Mouse (Mus musculus) spleen, adult 12 weeks (tissue): ENCODE results near the gene Kbtbd12.
A peak's percentile ranks its signal among the peaks of the same experiment; 100 is the strongest.

Experiments
- DNase-seq: peaks from one replicate; pipeline ENCODE4 v3.0.0; 2022; ENCODE audit warnings: low spot score

The Kbtbd12 gene

DNA sequence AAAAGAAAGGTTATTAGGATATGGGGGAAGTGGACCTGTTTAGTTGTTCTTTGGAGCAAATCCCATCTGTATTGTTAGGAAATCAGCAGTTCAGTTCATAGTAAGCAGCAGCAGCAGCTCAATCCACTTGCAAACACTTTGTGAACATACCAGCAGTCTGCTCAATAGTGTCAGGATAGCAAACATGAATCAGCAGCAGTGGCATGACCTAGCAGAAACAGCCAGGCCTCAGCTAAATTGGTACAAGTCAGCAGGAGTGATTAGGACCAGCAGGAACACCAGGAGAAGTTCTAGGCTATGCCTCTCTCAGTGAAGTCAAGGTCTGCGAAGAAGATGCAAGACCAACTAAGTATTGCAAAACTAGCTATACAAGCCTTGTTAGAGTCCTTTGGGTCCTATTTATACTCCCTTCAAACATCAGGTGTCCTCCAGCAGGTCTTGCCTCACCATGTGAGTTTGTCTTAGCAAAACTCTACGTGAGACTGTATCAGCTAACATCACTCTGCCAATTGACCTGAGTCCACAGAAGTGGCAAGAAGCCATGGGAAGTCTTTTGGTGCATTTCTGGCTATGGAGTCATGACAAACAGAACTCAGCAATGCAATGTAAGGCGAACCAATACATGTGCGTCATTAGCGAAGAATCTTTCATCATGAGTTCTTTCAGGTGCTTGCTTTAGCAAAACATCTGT, at the start of gene Kbtbd12:
TSS of gene Kbtbd12 (minus strand) at position 340 of the 691 bp plus-strand sequence.
- peak; percentile 53 for DNase-seq

GRCm38 (mm10) chr6:88683380-88684053, 45.8 kb upstream of the Kbtbd12 start:
- no peak for DNase-seq

GRCm38 (mm10) chr6:88681026-88681425, 43.3 kb upstream of the Kbtbd12 start:
- no peak for DNase-seq

GRCm38 (mm10) chr6:88677738-88678137, 40.0 kb upstream of the Kbtbd12 start:
- no peak for DNase-seq

DNA sequence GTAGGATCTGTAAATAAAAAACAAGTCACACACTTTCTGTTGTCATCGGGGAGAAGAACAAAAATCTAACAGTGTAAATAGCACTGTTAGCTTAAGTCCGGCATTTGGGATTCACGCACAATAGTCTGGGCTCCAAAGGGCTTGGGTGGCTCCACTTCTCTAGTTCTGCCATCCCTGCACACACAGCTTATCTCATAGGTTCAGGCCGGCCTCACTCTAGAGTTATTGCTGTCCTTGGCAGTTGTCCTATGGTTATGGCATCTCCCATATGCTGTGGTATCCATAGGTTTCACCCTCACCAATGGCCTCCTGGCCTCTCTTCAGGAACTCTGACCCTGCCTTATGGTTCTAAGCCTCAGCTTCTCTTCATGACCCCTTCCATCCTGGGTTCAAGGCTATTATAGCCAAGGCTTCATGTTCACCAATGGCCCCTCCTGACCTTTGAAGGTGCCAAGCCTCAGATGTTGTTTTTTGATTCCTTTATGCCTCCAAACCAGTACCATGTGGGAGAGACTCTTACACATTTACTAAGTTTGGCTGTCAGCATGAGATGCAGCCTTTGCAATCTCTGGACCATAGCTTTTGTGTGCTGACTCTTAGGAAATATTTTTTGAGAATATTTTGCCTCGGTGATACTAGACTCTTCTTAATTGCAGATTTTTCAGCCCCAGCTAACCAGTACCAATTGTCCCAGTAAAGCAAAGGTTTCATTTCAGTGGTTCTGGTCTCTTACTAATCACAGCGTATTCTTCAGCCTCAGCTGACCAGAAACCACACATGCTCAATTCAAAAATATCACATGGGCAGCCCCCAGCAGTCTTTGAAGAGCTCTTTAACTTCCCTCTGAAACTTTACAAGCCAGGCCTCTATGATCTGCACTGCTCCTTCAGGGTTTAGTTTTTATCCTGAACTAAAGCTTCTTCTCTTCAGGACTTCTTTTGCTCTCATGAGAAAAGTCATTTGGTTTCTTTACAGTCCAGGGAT, 39.3 kb upstream of the Kbtbd12 start:
- DNase-seq, result peak; percentile 8

DNA sequence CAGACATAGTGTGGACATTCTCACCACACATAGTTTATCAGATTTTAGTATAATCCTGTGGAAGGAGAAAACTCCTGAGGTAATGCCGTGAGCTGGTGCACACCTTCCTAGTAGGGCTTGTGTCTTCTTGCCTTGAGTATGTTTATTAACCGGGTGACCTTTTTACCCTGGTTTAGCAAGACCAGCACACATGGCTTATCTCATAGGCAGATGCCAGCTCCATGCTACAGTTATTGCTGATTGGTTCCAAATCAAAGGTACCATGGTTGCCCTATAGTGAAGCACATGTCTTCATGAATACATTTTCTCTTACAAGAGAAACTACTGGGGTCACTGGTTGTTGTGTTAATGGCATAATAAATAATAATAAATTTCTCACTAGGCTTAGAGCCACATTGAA, 38.1 kb upstream of the Kbtbd12 start:
- DNase-seq, result no peak

DNA sequence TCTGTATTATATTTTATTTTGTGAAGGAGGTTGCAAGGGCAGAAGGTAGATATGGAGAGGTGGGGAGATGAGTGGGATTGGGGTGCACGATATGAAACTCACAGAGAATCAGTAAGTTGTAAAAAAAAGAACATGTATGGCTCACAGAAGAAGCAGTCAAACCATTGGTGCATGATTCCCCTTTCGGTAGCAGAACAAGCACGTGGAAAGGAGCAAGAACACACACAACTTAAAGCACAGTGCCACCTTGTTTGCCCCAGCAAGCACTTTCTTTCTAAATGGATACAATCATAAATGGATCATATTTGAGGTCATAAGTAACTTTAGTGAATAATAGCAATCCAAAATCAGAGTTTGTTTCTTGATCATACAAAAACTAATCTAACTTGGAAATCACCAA, 24.5 kb upstream of the Kbtbd12 start:
- no peak for DNase-seq

GRCm38 (mm10) chr6:88661696-88662095, 23.9 kb upstream of the Kbtbd12 start:
- no peak for DNase-seq

DNA sequence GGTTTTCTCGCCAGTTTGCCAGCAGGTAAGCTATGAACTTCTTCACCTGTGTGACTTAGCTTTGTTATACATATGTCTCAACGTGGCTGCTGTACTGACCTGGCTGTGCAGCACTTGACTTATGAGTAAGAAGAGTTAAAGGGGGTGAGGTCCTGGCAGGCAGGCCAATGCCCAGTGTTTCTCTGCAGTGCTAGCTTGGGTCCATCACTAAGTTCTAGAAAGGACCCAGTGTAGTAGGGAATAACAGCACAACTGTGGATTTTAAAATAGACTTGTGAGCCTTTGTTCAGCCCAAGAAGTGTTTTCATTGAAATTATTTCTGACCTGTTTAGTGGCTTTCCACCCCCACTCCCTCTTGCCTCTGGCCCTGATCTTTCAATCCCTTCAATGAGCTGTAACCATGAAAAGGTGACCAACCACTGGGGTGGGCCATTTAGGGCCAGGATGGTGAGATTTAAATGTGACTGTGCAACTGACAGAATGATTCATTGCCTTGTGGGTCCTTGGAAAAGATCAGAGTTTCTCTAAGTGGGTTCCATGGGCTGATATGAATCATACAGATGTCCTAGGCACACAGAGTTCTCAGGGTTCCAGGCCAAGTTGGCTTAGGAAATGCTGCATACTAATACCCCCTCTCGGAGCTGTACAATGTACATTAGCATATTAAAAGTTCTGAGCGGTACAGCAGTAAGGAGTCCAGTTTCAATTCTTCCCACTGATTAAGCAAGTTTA, 10.0 kb upstream of the Kbtbd12 start:
- DNase-seq, result no peak

DNA sequence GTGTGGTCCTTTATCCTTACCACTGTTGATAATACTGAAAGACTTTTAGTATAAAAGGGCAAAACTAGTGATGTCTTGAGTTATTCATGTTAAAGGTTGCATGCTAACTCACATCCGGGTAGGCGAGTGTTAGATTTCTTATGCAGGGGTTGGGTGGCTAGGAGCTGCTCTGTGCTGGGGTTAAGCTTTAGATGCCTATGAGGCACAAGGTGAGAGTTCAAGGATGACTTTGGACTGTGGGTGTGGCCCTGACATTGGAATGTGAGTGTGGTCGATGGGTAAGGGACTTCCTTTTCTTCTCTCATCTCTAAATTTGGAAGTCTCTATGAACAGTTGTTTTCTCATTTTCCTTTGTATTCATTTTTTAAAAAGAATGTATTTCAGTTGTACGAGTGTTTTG, 7.0 kb upstream of the Kbtbd12 start:
- DNase-seq, result no peak

- DNase-seq, result no peak
These were observed 3.7 kb upstream of the Kbtbd12 start for GRCm38 (mm10) chr6:88641346-88641920.

DNA sequence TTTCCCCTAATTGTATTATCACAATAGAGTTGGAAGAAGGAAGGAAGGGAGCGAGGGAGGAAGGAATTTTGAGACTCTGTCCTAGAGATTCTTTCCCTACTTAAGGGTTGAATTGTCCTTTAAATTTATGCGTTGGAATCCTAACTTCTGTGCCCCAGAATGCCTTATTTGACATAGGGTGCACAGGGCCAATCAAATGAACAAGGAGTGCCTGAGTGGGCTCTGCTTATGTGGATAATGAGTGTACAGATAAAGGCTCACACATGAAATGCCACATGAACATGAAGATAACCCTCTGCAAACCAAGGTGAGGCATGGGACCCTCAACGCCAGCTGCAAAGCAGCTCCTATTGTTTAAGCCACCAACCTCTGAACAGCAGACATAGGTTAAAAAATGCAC, 2.6 kb upstream of the Kbtbd12 start:
- DNase-seq, result no peak

- no peak for DNase-seq
These were observed 2.2 kb upstream of the Kbtbd12 start for GRCm38 (mm10) chr6:88639921-88640320.

- DNase-seq, result no peak
These were observed 1.7 kb upstream of the Kbtbd12 start for GRCm38 (mm10) chr6:88639372-88639920.

DNA sequence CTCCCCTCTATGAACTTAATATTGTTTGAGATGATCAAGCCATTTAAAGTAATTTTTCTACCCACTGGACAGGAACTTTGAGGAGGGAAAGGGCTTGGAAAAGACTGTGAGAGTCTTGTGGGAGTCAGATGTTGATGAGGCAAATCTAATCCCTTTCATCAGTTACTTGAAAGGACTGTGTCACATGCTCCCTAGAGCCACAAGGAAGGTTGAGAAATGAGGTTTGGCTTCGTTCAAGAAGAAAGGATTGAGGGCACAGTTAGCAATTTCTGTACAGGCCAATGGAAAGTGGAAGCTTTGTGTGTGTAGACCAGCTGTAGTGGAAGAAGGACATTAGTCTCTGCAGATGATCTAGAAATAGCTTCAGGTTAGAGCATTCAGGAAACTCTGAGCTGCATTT, 1.2 kb upstream of the Kbtbd12 start:
- DNase-seq, result no peak

DNA sequence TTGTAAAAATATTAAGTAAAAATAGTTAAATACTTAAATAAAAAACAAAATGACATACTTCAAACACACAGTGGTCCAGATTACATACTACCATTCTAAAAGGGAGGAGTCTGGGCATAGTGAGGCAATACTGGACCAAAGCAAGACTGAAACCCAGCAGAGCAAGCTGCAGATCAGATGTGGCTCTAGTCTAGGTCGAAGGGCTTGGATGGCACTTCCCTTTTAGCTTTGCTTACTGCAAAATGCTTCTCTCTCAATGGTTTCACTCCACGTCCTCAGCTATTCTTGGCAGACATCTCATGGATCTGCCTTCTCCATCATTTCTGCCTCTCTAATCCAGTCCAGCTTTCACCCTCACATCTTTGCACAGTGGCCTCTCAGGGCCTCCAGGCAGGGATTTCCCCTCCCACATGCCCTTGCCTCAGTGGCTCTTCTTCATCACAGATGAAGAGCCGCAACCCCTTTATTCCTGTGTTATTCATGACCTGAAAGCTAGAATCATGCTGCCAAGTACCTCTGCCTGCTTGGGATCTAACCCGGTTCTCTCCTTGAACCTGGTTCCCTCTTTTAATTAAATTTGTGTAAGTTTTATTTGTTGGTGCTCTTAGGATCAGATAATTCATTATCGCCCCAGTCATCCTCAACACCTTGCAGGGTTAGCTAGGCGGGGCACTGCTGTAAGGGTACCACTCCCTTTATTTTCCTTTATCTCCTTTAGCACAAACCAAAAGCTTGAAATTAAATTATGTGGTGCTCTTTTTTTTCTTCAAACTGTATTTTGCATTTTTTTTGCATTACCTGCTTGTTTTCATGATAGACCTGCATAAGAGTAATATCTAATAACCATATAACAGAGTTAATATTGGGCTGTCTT, 1.6 kb downstream of the Kbtbd12 start:
- DNase-seq, result peak; percentile 29

DNA sequence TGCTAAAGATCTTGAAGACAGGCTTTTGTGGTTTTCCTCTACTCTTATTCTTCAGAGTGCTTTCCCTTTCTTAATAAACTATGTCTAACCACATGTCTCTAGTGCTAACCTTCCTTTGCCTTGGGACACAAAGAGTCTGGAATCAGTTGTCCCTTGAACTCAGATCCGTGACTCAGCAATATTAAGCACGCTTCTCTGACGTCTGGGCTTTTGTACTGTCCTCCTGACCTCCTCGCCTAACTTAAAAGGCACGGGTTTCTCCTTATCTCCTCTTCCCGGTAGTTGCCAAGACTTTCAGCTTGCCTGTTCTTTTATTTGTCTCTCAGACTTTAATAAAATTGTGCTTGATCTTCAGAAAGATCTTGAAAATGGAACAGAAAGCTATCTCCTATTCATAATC, 6.5 kb downstream of the Kbtbd12 start:
- DNase-seq, result no peak

GRCm38 (mm10) chr6:88630560-88630959, 7.2 kb downstream of the Kbtbd12 start:
- DNase-seq, result no peak

GRCm38 (mm10) chr6:88629821-88630220, 7.9 kb downstream of the Kbtbd12 start:
- DNase-seq, result no peak

GRCm38 (mm10) chr6:88627317-88627811, 10.4 kb downstream of the Kbtbd12 start:
- DNase-seq, result peak; percentile 65
